Mouse (Mus musculus) cerebellum, postnatal 36 days (tissue): ENCODE results near the gene Arhgap28.

Experiments
- DNase-seq, 2 experiments: peaks; one replicate each; pipeline ENCODE4 v3.0.0; 2021 to 2022; ENCODE audit warnings: mixed read lengths in 2 of 2

The Arhgap28 gene

GRCm38 (mm10) chr17:68003741-68004560 lies at the start of gene Arhgap28:
Gene Arhgap28 (minus strand): TSS chr17:68004120.
- peak; percentile 41 to 45 for DNase-seq

GRCm38 (mm10) chr17:68046341-68046675 lies 42.4 kb upstream of the Arhgap28 start:
- no peak for DNase-seq

- DNase-seq: no peak
Observed at GRCm38 (mm10) chr17:68045655-68046340, 41.9 kb upstream of the Arhgap28 start.

GRCm38 (mm10) chr17:68042377-68042776 lies 38.5 kb upstream of the Arhgap28 start:
- DNase-seq: no peak

DNA sequence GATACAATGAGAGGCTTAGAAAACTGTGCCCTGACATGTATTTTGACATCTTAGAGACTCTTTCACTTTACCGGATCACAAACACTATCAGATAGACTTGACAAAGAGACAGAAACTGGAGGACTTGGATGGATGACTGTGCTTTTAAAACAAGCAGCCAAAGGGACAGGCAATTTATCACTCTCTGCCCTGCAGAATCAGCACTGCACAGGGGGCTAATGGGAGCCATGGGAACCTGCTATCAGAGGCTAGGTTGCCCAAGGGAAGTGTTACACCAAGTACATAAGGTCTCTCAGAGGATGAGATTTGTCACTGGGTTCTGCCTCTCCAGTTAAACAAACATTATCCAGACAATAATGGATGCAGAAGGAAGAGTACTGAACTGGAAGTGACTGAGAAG lies 33.1 kb upstream of the Arhgap28 start:
- DNase-seq: no peak

DNA sequence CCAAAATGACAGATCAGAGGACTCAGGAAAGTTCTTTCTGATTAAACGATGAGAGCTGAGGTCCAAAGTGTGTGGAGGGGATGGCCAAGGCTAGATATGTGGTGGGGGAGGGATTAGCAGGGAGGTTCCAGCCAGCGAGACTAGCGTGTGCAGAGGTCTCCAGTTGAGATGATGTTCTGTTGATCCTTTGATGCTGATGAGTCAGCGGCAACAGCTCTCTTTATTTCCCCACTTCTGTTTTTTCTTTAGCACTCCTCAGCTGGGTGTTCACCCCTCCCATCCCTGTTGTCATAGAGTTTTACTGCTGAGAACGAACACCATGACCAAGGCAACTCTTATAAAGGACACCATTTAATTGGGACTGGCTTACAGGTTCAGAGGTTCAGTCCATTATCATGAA lies 25.6 kb upstream of the Arhgap28 start:
- DNase-seq: no peak

DNA sequence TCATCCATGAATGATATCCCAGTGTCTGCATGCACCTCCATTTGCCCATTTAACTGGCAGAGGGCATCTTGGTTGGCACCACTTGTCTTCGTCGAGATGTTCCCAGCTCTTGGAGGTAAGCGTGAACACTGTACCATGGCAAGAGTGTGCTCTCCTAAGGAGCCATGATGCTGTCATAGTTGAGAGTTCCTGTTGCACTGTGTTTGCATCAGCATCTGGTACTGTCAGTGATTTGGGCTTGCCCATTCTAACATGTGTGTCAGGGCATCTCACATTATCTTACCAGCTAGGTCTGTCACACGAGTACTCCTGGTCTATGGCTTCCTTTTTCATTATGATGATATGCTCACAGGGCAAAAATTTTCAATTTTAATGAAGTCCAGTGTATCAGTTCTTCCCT lies 24.6 kb upstream of the Arhgap28 start:
- DNase-seq: no peak

GRCm38 (mm10) chr17:68024327-68024726 lies 20.4 kb upstream of the Arhgap28 start:
- DNase-seq: no peak

- DNase-seq: no peak
Observed at GRCm38 (mm10) chr17:68019466-68020065, 15.6 kb upstream of the Arhgap28 start.

DNA sequence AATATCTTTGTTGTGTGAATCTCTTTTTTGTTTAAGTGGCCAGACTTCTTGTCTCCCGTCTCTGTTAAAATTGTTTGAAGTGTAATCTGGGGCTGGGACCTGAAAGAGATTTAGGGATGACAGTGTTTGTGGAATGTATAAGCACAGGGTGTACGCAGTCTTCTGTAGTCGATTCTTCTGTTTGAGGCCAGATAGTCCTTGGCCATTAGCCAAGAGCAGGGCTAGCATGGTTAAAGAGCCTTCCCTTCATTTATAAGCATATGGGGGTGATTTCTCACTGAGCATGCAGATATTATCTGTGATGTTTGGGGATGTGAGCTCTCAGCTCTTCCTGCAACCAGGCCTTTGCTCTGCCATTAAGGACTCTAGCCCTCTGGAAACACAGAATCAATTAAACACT lies 13.2 kb upstream of the Arhgap28 start:
- DNase-seq: no peak

DNA sequence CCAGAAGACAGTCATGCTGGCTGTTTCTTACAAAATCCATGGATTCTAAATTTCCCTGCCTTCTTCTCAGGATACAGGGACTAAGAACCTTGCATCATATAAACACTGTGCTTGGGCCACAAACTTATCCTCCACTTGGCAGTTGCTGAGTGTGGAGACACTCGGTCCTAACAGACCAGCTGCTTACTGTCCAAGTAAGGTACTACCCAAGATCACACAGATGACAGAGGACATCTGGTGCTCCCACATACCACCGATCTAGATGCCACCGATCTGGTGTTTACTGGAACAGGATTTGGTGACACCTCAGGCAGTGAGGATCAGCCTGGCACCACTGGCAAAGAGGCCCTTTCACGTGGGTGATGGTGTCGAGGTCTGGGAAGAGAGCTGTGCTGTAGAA lies 7.7 kb upstream of the Arhgap28 start:
- no peak for DNase-seq

DNA sequence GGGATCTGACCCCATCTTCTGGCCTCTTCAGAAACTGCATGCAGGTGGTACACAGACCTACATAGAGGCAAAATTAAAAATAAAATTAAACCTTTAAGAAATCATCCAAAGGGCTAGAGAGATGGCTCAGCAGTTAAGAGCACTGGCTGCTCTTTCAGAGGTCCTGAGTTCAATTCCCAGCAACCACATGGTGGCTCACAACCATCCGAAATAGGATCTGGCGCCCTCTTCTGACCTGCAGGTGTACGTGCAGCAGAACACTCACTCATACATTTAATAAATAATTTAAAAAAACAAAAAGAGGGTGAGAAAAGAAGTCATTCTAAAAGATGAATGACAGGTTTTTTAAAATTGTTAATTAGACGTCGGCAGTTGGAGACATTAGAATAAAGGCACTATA lies 6.1 kb upstream of the Arhgap28 start:
- no peak for DNase-seq

DNA sequence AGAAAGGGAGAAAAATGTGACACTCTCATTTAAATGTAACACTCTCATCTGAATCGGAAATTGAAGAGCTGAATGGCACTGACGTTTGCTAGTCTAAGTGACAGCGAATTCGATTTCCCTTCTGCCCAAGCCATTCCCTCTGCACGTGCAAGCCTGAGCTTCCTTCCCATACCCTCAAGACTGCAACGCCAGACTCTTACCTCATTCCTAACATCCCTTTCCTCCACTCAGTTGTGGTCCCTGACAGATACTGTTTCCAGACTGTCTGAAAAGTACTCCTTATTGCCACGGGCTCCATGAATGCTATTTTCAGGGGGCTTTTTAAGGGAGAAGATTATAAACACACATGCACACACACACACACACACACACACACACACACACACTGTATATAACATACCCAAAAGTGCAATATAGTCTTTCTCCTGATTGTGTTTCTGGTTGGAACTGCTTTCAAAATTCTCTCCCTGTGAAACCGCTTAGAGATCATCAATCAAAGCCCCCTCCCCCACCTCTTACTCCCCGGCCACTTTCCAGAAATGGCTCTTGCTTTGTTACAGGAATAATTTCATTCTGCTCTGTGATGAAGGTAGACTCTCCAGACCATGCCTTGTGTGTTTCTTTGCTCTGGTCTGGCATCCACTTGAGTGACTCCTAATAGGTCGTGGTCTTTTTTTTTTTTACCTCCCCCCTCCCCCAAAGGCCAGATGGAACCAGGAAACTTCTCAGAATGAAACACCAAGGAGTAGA lies 836 bp upstream of the Arhgap28 start:
- DNase-seq: no peak

DNA sequence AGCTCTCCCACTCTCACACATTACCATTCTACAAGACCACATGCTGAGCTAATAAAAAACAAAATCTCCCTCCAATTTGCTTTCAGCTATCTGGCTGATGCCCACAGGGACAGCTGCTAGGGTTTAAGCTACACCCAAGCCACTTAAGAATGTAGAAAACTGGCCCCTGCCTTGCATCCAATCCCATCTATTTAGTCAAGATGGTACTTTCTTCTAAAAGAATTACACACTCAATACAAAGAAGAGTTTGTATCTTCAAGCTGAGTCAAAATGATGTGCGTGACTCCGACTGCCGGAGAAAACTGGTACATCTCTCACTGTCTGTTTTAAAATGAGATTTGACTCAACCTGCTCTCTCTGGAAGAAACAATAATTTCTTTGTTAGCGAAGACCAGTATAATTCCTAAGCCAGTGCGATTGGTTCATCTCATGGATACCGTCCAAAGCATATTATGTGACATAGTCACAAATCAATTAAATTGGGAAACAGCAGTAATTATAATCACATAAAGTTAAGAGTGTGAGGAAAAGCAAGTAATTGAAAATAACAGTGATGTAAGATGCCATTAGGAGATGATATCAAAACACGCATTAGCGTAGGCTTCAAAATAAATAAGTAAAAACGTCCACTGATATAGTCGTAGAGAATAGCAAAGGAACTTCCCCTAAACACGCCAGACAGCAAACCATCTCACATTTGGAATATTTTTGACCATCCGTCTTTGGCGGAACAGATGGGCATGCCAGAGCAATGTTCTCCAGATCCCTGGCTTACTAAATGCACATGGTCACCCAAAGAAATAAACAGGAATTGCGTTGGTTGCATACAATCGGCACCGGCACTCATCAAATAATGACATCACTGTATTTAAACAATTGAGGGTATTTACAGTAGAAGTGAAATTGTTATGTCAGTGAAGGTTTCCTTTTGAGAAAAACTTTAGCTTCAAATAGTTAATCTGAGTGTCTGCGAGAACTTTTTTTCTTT lies 1.0 kb downstream of the Arhgap28 start:
- DNase-seq: no peak

GRCm38 (mm10) chr17:67999801-68000200 lies 4.1 kb downstream of the Arhgap28 start:
- DNase-seq: no peak

DNA sequence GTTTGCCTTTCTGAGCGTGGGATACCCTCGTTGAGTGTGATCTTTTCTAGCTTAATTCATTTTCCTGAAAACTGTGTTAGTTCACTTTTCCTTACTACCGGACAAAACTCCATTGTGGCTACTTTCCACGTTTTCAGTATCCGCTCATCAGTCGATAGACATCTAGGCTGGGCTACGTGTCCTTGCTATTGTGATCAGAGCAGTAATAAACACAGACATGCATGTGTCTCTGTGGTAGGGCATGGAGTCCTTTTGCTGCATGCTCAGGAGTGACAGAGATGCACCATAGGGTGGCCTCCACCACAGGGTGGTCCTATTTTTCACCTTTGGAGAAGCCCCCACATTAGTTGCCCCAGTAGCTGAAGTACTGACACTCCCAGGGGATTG lies 7.2 kb downstream of the Arhgap28 start:
- DNase-seq: no peak

DNA sequence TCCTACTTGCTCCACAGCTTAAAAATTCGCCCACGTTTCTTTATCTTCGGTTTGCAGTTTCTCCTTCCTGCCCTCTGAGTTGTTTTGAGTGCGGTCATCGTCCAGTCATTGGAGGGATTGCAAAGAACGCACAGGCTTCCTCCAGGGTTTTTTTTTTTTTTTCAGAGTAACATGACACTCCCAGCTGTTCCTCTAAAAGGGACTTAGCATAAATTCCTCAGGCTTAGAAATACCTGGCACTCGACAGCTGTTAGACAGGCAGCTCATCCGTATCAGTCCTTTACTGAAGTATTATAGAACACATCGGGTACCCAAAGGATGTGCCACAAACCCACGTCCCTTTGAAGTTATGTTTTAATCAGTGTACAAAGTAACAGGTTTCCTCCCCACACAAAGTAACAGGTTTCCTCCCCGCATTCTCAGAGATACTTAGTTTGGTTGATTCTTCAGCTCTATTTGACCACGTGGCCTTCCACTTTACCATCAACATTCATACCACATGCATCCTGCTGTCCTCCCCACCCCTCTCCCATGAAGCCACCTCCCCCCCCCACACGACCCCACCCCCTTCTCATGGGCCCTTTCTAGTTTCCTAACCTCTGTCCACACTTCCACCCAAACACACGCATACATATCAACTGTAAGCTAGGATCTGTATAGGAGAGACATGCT lies 7.7 kb downstream of the Arhgap28 start:
- no peak for DNase-seq

DNA sequence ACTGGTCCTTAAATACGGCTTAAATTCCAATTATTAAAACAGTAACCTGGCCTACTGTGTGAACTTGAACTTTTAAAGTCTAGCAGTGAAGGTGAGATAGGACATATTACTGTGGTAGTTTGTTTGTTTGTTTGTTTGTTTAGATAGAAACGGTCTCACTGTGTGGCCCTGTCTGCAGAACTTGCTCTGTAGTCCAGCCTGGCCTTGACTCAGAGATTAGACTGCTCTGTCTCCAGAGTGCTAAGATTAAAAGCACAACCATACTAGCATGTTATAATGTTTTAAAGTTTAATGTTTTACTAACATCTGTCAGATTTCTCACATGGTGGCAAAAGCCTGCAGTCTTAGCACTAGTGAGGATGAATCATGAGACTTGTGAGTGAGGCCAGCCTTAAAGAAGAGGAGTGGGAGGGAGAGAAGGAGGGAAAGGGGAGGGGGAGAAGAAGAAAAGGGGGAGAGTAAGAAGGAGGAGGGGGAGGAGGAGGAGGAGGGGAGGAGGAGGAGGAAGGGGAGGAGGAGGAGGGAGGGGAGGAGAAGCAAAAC lies 8.6 kb downstream of the Arhgap28 start:
- no peak for DNase-seq

DNA sequence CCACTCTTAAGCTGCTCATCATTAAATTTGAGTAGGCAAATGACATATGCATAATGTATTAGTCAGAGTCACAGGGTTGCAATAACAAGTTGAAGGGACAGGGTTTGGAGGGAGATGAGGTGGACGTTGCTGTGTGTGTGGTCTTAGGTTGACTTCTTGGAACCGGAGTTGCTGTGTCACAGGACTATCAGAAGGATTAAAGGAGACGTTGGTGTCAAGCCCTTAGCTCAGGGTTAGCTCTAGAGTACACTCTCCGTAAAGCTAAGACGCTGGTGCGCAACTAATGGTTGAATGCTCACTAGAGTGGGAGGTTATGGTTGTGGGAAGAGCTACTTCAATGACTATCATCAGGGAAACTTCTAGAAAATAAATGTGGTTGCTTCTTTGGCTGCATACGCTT lies 9.1 kb downstream of the Arhgap28 start:
- no peak for DNase-seq

DNA sequence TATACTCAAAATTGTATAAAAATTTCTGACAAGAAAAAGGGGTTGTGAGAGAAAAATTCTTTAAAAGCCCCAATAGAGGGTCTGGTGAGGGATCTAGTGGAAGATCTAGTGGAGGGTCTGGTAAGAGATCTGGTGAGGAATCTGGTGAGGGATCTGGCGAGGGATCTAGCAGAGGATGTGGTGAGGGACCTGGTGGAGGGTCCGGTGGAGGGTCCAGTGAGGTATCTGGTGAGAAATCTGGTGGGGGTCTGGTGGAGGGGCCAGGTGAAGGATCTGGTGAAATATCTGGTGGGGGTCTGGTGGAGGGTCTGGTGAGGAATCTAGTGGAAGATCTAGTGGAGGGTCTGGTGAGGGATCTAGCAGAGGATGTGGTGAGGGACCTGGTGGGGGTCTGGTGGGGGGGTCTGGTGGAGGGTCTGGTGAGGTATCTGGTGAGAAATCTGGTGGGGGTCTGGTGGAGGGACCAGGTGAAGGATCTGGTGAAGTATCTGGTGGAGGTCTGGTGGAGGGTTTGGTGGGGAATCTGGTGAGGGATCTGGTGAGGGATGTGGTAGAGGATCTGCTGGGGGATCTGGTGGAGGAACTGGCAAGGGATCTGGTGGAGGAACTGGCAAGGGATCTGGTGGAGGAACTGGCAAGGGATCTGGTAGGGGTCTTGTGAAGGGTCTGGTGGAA lies 10.4 kb downstream of the Arhgap28 start:
- DNase-seq: no peak

GRCm38 (mm10) chr17:67989716-67990115 lies 14.2 kb downstream of the Arhgap28 start:
- DNase-seq: no peak
